Comparison of ENCODE assay signal across 34 mouse cellular contexts in genomic region chr10:129778123-129778522, GRCm38 (mm10). TPM values are rescaled to one million over a fixed set of nuclear protein-coding genes. Genes with fewer than 3 reads are reported as not detected.
DNase-seq lines count a peak whose midpoint lies in the region; ATAC-seq and TF ChIP-seq lines count a peak whose summit lies in the region.
"Had no signal": no experiment of that assay in that cellular context is flagged by ENCODE, and none has a peak within 500 bp of the region (broad histone marks: within the 10 kb centered on the region; RNA-seq: fewer than 3 reads in every experiment).

No protein-coding gene starts in this region.

- DNase-seq in heart, adult 11 months: peak; percentile 69
- DNase-seq in heart, adult 18-20 months: no peak
- DNase-seq in NIH3T3 (ENCODE audit: low read depth): peak; percentile 5
- DNase-seq in gastrocnemius, postnatal 14 days: peak; percentile 38
- DNase-seq in layer of hippocampus, adult 9-10 months (ENCODE audit: low spot score): no peak
- DNase-seq in frontal cortex, postnatal 14 days (ENCODE audit: low spot score in 2 of 2): no peak
- DNase-seq: adrenal gland, adult 8-10 months; adrenal gland, postnatal 25 days; B cell, adult 2 months; cerebellum, adult 11-12 months; cerebellum, adult 9-10 months; cerebellum, postnatal 14 days; kidney, adult 2 months had no signal

- no peak overlapping the region for H3K4me3 ChIP-seq in myocyte
- H3K4me3 ChIP-seq: forebrain, embryonic 12.5 days; forebrain, embryonic 15.5 days; hindbrain, embryonic 12.5 days; hindbrain, embryonic 15.5 days had no signal

- no peaks in the 10 kb centered on the region for H3K79me2 ChIP-seq in myocyte (ENCODE audit: control insufficient read depth, insufficient read depth)

- ATAC-seq in erythroblast, adult 5-6 weeks (replicated peaks; ENCODE audit: low FRiP score, poor library complexity, severe bottlenecking): no peak
- ATAC-seq: activated CD4-positive, CD25-positive, alpha-beta regulatory T cell, adult 4 months; CD4-positive, CD25-positive, alpha-beta regulatory T cell, adult 4 months; forebrain, embryonic 15.5 days; intestine, postnatal 0 days had no signal

- H3K27me3 ChIP-seq in myocyte (ENCODE audit: control insufficient read depth, insufficient read depth, insufficient read length): no peaks in the 10 kb centered on the region
- H3K27me3 ChIP-seq: forebrain, embryonic 12.5 days; forebrain, embryonic 15.5 days; hindbrain, embryonic 12.5 days; hindbrain, embryonic 15.5 days had no signal

- no peaks in the 10 kb centered on the region for H3K36me3 ChIP-seq in myocyte (ENCODE audit: control insufficient read depth, insufficient read depth)
- H3K36me3 ChIP-seq: forebrain, embryonic 12.5 days; forebrain, embryonic 15.5 days; hindbrain, embryonic 12.5 days; hindbrain, embryonic 15.5 days had no signal

- TF ChIP-seq POLR2A in myocyte (IDR thresholded peaks at IDR 0.05; ENCODE audit: insufficient read length, low read depth): no peak

- intact Hi-C loops in gastrocnemius, postnatal 14 days (cut with DNase I; ENCODE audit: low total_unique reads): no loop called here

- no peak overlapping the region for H3K4me2 ChIP-seq in myocyte (ENCODE audit: low read depth)
- H3K4me2 ChIP-seq: forebrain, embryonic 12.5 days; forebrain, embryonic 15.5 days; heart, embryonic 11.5 days; hindbrain, embryonic 12.5 days; hindbrain, embryonic 15.5 days had no signal

- no peak overlapping the region for H3ac ChIP-seq in myocyte (ENCODE audit: control insufficient read depth, insufficient read length)

TF ChIP-seq in myocyte, 11 proteins besides CTCF, POLR2A, EP300 and RAD21:
- TF ChIP-seq TCF12 (IDR thresholded peaks at IDR 0.05; ENCODE audit: insufficient read depth, poor library complexity, severe bottlenecking) (peak; percentile 28), MYOD1 (IDR thresholded peaks at IDR 0.05; ENCODE audit: control insufficient read depth in 1 of 3, insufficient read length in 2 of 3, low read depth in 2 of 3) (peak; percentile 15 to 59 (median 49)), REST (IDR thresholded peaks at IDR 0.05; ENCODE audit: insufficient read depth, insufficient read length) (no peak)
TF ChIP-seq in myocyte: peak in this region for 2.

RNA-seq across cellular contexts. Expression of gene Olfr809, which starts 3.7 kb away (rescaled TPM):
- total RNA-seq in heart, adult 18-20 months (2021): not detected
- total RNA-seq in gastrocnemius, postnatal 14 days (2021): not detected
- not detected for polyA plus RNA-seq in myocyte (2012; fragmentation: generic; extraction: Trizol)
- not detected in 2 replicates for total RNA-seq in erythroblast, adult 5-6 weeks (2015; ENCODE audit: low replicate concordance)
- 0.43 TPM in 1 of 2 replicates, not detected in the other for total RNA-seq in erythroblast, adult 5-6 weeks (2017; ENCODE audit: low replicate concordance)
- total RNA-seq: adrenal gland, adult 8-10 months; adrenal gland, postnatal 25 days; heart, adult 8-10 months; heart, postnatal 25 days; hematopoietic stem cell, adult 5-6 weeks; MEL had no signal
- polyA plus RNA-seq: activated CD4-positive, CD25-positive, alpha-beta regulatory T cell, adult 4 months; brain, embryonic 14.5 days; CD4-positive, CD25-positive, alpha-beta regulatory T cell, adult 4 months; embryonic facial prominence, embryonic 11.5 days; embryonic facial prominence, embryonic 14.5 days; forebrain, embryonic 12.5 days; forebrain, embryonic 15.5 days; gonadal fat pad, adult 2 months; heart, embryonic 11.5 days; heart, embryonic 14.5 days; heart, postnatal 0 days; hindbrain, embryonic 12.5 days; hindbrain, embryonic 15.5 days; intestine, embryonic 14.5 days; intestine, postnatal 0 days; kidney, adult 2 months had no signal

RNA-seq across cellular contexts. Expression of gene Olfr808, which starts 12.8 kb away (rescaled TPM):
- total RNA-seq in heart, adult 18-20 months (2021): not detected
- not detected for total RNA-seq in gastrocnemius, postnatal 14 days (2021)
- not detected for polyA plus RNA-seq in myocyte (2012; fragmentation: generic; extraction: Trizol)
- not detected in 2 replicates for total RNA-seq in erythroblast, adult 5-6 weeks (2015; ENCODE audit: low replicate concordance)
- total RNA-seq in erythroblast, adult 5-6 weeks (2017; ENCODE audit: low replicate concordance): not detected in 2 replicates
- total RNA-seq: adrenal gland, adult 8-10 months; adrenal gland, postnatal 25 days; heart, adult 8-10 months; heart, postnatal 25 days; hematopoietic stem cell, adult 5-6 weeks; MEL had no signal
- polyA plus RNA-seq: activated CD4-positive, CD25-positive, alpha-beta regulatory T cell, adult 4 months; brain, embryonic 14.5 days; CD4-positive, CD25-positive, alpha-beta regulatory T cell, adult 4 months; embryonic facial prominence, embryonic 11.5 days; embryonic facial prominence, embryonic 14.5 days; forebrain, embryonic 12.5 days; forebrain, embryonic 15.5 days; gonadal fat pad, adult 2 months; heart, embryonic 11.5 days; heart, embryonic 14.5 days; heart, postnatal 0 days; hindbrain, embryonic 12.5 days; hindbrain, embryonic 15.5 days; intestine, embryonic 14.5 days; intestine, postnatal 0 days; kidney, adult 2 months had no signal

RNA-seq across cellular contexts. Expression of gene Olfr810, which starts 16.6 kb away (rescaled TPM):
- not detected for total RNA-seq in heart, adult 18-20 months (2021)
- total RNA-seq in gastrocnemius, postnatal 14 days (2021): not detected
- 0.04 TPM for polyA plus RNA-seq in myocyte (2012; fragmentation: generic; extraction: Trizol)
- total RNA-seq in erythroblast, adult 5-6 weeks (2015; ENCODE audit: low replicate concordance): not detected in 2 replicates
- total RNA-seq in erythroblast, adult 5-6 weeks (2017; ENCODE audit: low replicate concordance): not detected in 2 replicates
- total RNA-seq: adrenal gland, adult 8-10 months; adrenal gland, postnatal 25 days; heart, adult 8-10 months; heart, postnatal 25 days; hematopoietic stem cell, adult 5-6 weeks; MEL had no signal
- polyA plus RNA-seq: activated CD4-positive, CD25-positive, alpha-beta regulatory T cell, adult 4 months; brain, embryonic 14.5 days; CD4-positive, CD25-positive, alpha-beta regulatory T cell, adult 4 months; embryonic facial prominence, embryonic 11.5 days; forebrain, embryonic 12.5 days; forebrain, embryonic 15.5 days; gonadal fat pad, adult 2 months; heart, embryonic 11.5 days; heart, embryonic 14.5 days; heart, postnatal 0 days; hindbrain, embryonic 12.5 days; hindbrain, embryonic 15.5 days; intestine, embryonic 14.5 days; intestine, postnatal 0 days; kidney, adult 2 months had no signal

RNA-seq across cellular contexts. Expression of gene Olfr807, which starts 20.5 kb away (rescaled TPM):
- total RNA-seq in heart, adult 18-20 months (2021): not detected
- total RNA-seq in gastrocnemius, postnatal 14 days (2021): not detected
- not detected for polyA plus RNA-seq in myocyte (2012; fragmentation: generic; extraction: Trizol)
- not detected in 2 replicates for total RNA-seq in erythroblast, adult 5-6 weeks (2015; ENCODE audit: low replicate concordance)
- not detected in 2 replicates for total RNA-seq in erythroblast, adult 5-6 weeks (2017; ENCODE audit: low replicate concordance)
- total RNA-seq: adrenal gland, adult 8-10 months; adrenal gland, postnatal 25 days; heart, adult 8-10 months; heart, postnatal 25 days; hematopoietic stem cell, adult 5-6 weeks; MEL had no signal
- polyA plus RNA-seq: activated CD4-positive, CD25-positive, alpha-beta regulatory T cell, adult 4 months; brain, embryonic 14.5 days; CD4-positive, CD25-positive, alpha-beta regulatory T cell, adult 4 months; embryonic facial prominence, embryonic 11.5 days; embryonic facial prominence, embryonic 14.5 days; forebrain, embryonic 12.5 days; forebrain, embryonic 15.5 days; gonadal fat pad, adult 2 months; heart, embryonic 11.5 days; heart, embryonic 14.5 days; heart, postnatal 0 days; hindbrain, embryonic 12.5 days; hindbrain, embryonic 15.5 days; intestine, embryonic 14.5 days; intestine, postnatal 0 days; kidney, adult 2 months had no signal

RNA-seq across cellular contexts. Expression of gene Olfr811, which starts 26.1 kb away (rescaled TPM):
- not detected for total RNA-seq in heart, adult 18-20 months (2021)
- total RNA-seq in gastrocnemius, postnatal 14 days (2021): not detected
- polyA plus RNA-seq in myocyte (2012; fragmentation: generic; extraction: Trizol): not detected
- not detected in 2 replicates for total RNA-seq in erythroblast, adult 5-6 weeks (2015; ENCODE audit: low replicate concordance)
- total RNA-seq in erythroblast, adult 5-6 weeks (2017; ENCODE audit: low replicate concordance): not detected in 2 replicates
- total RNA-seq: adrenal gland, adult 8-10 months; adrenal gland, postnatal 25 days; heart, adult 8-10 months; heart, postnatal 25 days; hematopoietic stem cell, adult 5-6 weeks; MEL had no signal
- polyA plus RNA-seq: activated CD4-positive, CD25-positive, alpha-beta regulatory T cell, adult 4 months; brain, embryonic 14.5 days; CD4-positive, CD25-positive, alpha-beta regulatory T cell, adult 4 months; embryonic facial prominence, embryonic 11.5 days; embryonic facial prominence, embryonic 14.5 days; forebrain, embryonic 12.5 days; forebrain, embryonic 15.5 days; gonadal fat pad, adult 2 months; heart, embryonic 11.5 days; heart, embryonic 14.5 days; heart, postnatal 0 days; hindbrain, embryonic 12.5 days; hindbrain, embryonic 15.5 days; intestine, embryonic 14.5 days; intestine, postnatal 0 days; kidney, adult 2 months had no signal

Comparison
In these comparisons a context has a peak if more than half of its experiments do, and no peak if none do; other contexts are left out.
1. DNase-seq: peak in heart, adult 11 months (single experiment), NIH3T3 (single experiment) and gastrocnemius, postnatal 14 days (single experiment); none in heart, adult 18-20 months (0 of 2), layer of hippocampus, adult 9-10 months (single experiment) and frontal cortex, postnatal 14 days (0 of 2).